ENCODE assay signal across 10 mouse cellular contexts in genomic region chr1:153704174-153704573, GRCm38 (mm10). TPM values are rescaled to one million over a fixed set of nuclear protein-coding genes. Genes with fewer than 3 reads are reported as not detected.
DNase-seq lines count a peak whose midpoint lies in the region; ATAC-seq and TF ChIP-seq lines count a peak whose summit lies in the region.
"Had no signal": no experiment of that assay in that cellular context is flagged by ENCODE, and none has a peak within 500 bp of the region (broad histone marks: within the 10 kb centered on the region; RNA-seq: fewer than 3 reads in every experiment).

No protein-coding gene starts in this region.

- H3K4me2 ChIP-seq in heart, embryonic 11.5 days: peak overlapping the region; percentile 42; the same call in 1 of the 2 replicates
- peak overlapping the region; percentile 36 for H3K4me2 ChIP-seq in midbrain, embryonic 12.5 days (replicated peaks)
- H3K4me2 ChIP-seq: liver, embryonic 12.5 days had no signal

- H3K9me3 ChIP-seq in heart, embryonic 11.5 days (replicated peaks; ENCODE audit: control insufficient read depth, low read length): no peaks in the 10 kb centered on the region
- H3K9me3 ChIP-seq in hindbrain, embryonic 10.5 days: no peaks in the 10 kb centered on the region
- H3K9me3 ChIP-seq in midbrain, embryonic 12.5 days: no peaks in the 10 kb centered on the region
- H3K9me3 ChIP-seq: liver, embryonic 12.5 days had no signal

- H3K4me1 ChIP-seq in heart, embryonic 11.5 days (ENCODE audit: control insufficient read depth, insufficient read depth, low read length): peaks cover 12% of the 10 kb centered on the region
- H3K4me1 ChIP-seq in hindbrain, embryonic 10.5 days (replicated peaks): peaks cover 46% of the 10 kb centered on the region
- peaks cover 34% of the 10 kb centered on the region for H3K4me1 ChIP-seq in midbrain, embryonic 12.5 days

- H3K27me3 ChIP-seq in heart, embryonic 11.5 days (ENCODE audit: control insufficient read depth, insufficient read depth, low read length): no peaks in the 10 kb centered on the region
- H3K27me3 ChIP-seq in hindbrain, embryonic 10.5 days (ENCODE audit: insufficient read depth, poor library complexity, severe bottlenecking): peaks cover 6% of the 10 kb centered on the region
- H3K27me3 ChIP-seq in midbrain, embryonic 12.5 days: no peaks in the 10 kb centered on the region

- ATAC-seq in heart, embryonic 11.5 days (replicated peaks; ENCODE audit: insufficient number of reproducible peaks, low FRiP score, low TSS enrichment): no peak
- peak; percentile 24; the same call in 1 of the 2 replicates for ATAC-seq in midbrain, embryonic 12.5 days (ENCODE audit: low FRiP score, low read depth)
- ATAC-seq: liver, embryonic 12.5 days had no signal

- H3K27ac ChIP-seq in heart, embryonic 11.5 days (ENCODE audit: low read depth, low read length): no peak overlapping the region
- peak overlapping the region; percentile 73 for H3K27ac ChIP-seq in hindbrain, embryonic 10.5 days
- peak overlapping the region; percentile 89 for H3K27ac ChIP-seq in midbrain, embryonic 12.5 days (replicated peaks)
- H3K27ac ChIP-seq: liver, embryonic 12.5 days had no signal

- TF ChIP-seq POLR2A in brain, embryonic 14.5 days (IDR thresholded peaks at IDR 0.05; ENCODE audit: borderline replicate concordance, extremely low read depth, insufficient read depth, insufficient read length, poor library complexity, severe bottlenecking): no peak

- H3K9ac ChIP-seq in heart, embryonic 11.5 days (ENCODE audit: low read depth, low read length): no peak overlapping the region
- H3K9ac ChIP-seq in midbrain, embryonic 12.5 days (replicated peaks): no peak overlapping the region
- H3K9ac ChIP-seq: liver, embryonic 12.5 days had no signal

- 7% methylated on average over 7 of the region's 7 CpGs for WGBS in heart, embryonic 11.5 days (ENCODE audit: insufficient replicate concordance)
- 16% methylated on average over 7 of the region's 7 CpGs for WGBS in hindbrain, embryonic 10.5 days
- 5% methylated on average over 7 of the region's 7 CpGs for WGBS in midbrain, embryonic 12.5 days

- TF ChIP-seq CTCF in brain, embryonic 14.5 days (IDR thresholded peaks at IDR 0.05; ENCODE audit: borderline replicate concordance, extremely low read depth, insufficient read depth, insufficient read length): no peak

- no peak overlapping the region for H3K4me3 ChIP-seq in heart, embryonic 11.5 days (ENCODE audit: low read depth, low read length)
- H3K4me3 ChIP-seq in hindbrain, embryonic 10.5 days: no peak overlapping the region
- no peak overlapping the region for H3K4me3 ChIP-seq in midbrain, embryonic 12.5 days
- H3K4me3 ChIP-seq: liver, embryonic 12.5 days had no signal

- no peaks in the 10 kb centered on the region for H3K36me3 ChIP-seq in heart, embryonic 11.5 days (ENCODE audit: control insufficient read depth, insufficient read depth, low read length)
- no peaks in the 10 kb centered on the region for H3K36me3 ChIP-seq in hindbrain, embryonic 10.5 days
- H3K36me3 ChIP-seq in midbrain, embryonic 12.5 days: no peaks in the 10 kb centered on the region
- H3K36me3 ChIP-seq: liver, embryonic 12.5 days had no signal

- no peak for DNase-seq in heart, adult 11 months
- peak; percentile 86 for DNase-seq in brain, embryonic 14.5 days (ENCODE audit: low read depth)
- DNase-seq in hindbrain, embryonic 10.5 days (ENCODE audit: low spot score): peak; percentile 25
- DNase-seq in frontal cortex, adult 2 months (ENCODE audit: extremely low spot score in 1 of 2, low spot score in 1 of 2): no peak
- no peak for DNase-seq in adrenal gland, adult (ENCODE audit: inconsistent age in 2 of 2, low spot score in 1 of 2)
- no peak for DNase-seq in left cerebral cortex, adult 18-20 months (ENCODE audit: low spot score in 2 of 2)
- DNase-seq: cerebellum, adult 8-10 months had no signal

RNA-seq across cellular contexts. Expression of gene Rgs16, which starts 36.0 kb away (rescaled TPM):
- polyA plus RNA-seq in heart, embryonic 11.5 days (2014; fragmentation: Nextera tagmentation; extraction: Ambion mirVana): 1.0 and 1.7 TPM in 2 replicates
- 22.8 and 35.5 TPM in 2 replicates for polyA plus RNA-seq in brain, embryonic 14.5 days (2012; rRNA removed)
- 18.9 and 21.1 TPM in 2 replicates for polyA plus RNA-seq in hindbrain, embryonic 10.5 days (2016; fragmentation: Nextera tagmentation; extraction: Ambion mirVana)
- 46.3 and 53.3 TPM in 2 replicates for polyA plus RNA-seq in midbrain, embryonic 12.5 days (2016; fragmentation: Nextera tagmentation; extraction: Ambion mirVana)
- polyA plus RNA-seq in frontal cortex, adult 2 months (2012; rRNA removed): 9.4 and 11.2 TPM in 2 replicates
- total RNA-seq in left cerebral cortex, adult 18-20 months (2021): 10 to 100 TPM; 10.3 to 12.6 TPM

RNA-seq across cellular contexts. Expression of gene Rnasel, which starts 45.1 kb away (rescaled TPM):
- 9.3 and 9.7 TPM in 2 replicates for polyA plus RNA-seq in heart, embryonic 11.5 days (2014; fragmentation: Nextera tagmentation; extraction: Ambion mirVana)
- 59.5 and 78.4 TPM in 2 replicates for polyA plus RNA-seq in brain, embryonic 14.5 days (2012; rRNA removed)
- 12.6 and 23.7 TPM in 2 replicates for polyA plus RNA-seq in hindbrain, embryonic 10.5 days (2016; fragmentation: Nextera tagmentation; extraction: Ambion mirVana)
- polyA plus RNA-seq in midbrain, embryonic 12.5 days (2016; fragmentation: Nextera tagmentation; extraction: Ambion mirVana): 42.1 and 42.9 TPM in 2 replicates
- 18.4 and 21.6 TPM in 2 replicates for polyA plus RNA-seq in frontal cortex, adult 2 months (2012; rRNA removed)
- total RNA-seq in left cerebral cortex, adult 18-20 months (2021): 10 to 100 TPM; 11.7 to 13.4 TPM

RNA-seq across cellular contexts. Expression of gene Rgs8, which starts 51.3 kb away (rescaled TPM):
- 0.27 and 0.49 TPM in 2 replicates for polyA plus RNA-seq in heart, embryonic 11.5 days (2014; fragmentation: Nextera tagmentation; extraction: Ambion mirVana)
- 31.1 and 46.2 TPM in 2 replicates for polyA plus RNA-seq in brain, embryonic 14.5 days (2012; rRNA removed)
- polyA plus RNA-seq in hindbrain, embryonic 10.5 days (2016; fragmentation: Nextera tagmentation; extraction: Ambion mirVana): 4.9 and 8.9 TPM in 2 replicates
- 24.5 and 26.4 TPM in 2 replicates for polyA plus RNA-seq in midbrain, embryonic 12.5 days (2016; fragmentation: Nextera tagmentation; extraction: Ambion mirVana)
- 32.9 and 38.2 TPM in 2 replicates for polyA plus RNA-seq in frontal cortex, adult 2 months (2012; rRNA removed)
- 10 to 100 TPM; 60.4 to 61.1 TPM for total RNA-seq in left cerebral cortex, adult 18-20 months (2021)

Comparison
In these comparisons a context has a peak if more than half of its experiments do, and no peak if none do; other contexts are left out.
1. DNase-seq: peak in brain, embryonic 14.5 days (single experiment) and hindbrain, embryonic 10.5 days (single experiment); none in heart, adult 11 months (single experiment), frontal cortex, adult 2 months (0 of 2), adrenal gland, adult (0 of 2) and left cerebral cortex, adult 18-20 months (0 of 2).